ENCODE assay signal across 30 mouse cellular contexts in the genomic region with DNA sequence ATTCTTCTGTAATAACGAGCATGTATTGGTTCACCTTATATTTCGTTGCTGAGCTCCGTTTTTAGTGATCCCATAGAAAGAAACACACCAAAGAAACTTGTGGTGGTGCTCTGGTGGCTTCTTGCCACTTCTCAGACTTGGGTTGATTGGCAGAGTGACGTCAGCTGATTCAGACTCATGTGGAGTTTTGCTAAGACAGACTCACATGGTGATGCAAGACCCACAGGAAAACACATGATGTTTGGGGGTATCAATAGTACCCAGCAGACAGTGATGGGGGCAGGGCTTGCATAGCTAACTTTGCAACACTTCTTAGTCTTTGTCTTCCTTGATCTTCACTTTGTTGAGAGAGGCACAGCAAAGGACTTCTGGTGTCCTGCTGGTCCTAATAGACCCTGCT. TPM values are rescaled to one million over a fixed set of nuclear protein-coding genes. Genes with fewer than 3 reads are reported as not detected.
DNase-seq lines count a peak whose midpoint lies in the region; ATAC-seq and TF ChIP-seq lines count a peak whose summit lies in the region.
"Had no signal": no experiment of that assay in that cellular context is flagged by ENCODE, and none has a peak within 500 bp of the region (broad histone marks: within the 10 kb centered on the region; RNA-seq: fewer than 3 reads in every experiment).

No protein-coding gene starts in this region.

- no peak overlapping the region for H3K9ac ChIP-seq in lung, postnatal 0 days (replicated peaks; ENCODE audit: low read depth)
- no peak overlapping the region for H3K9ac ChIP-seq in midbrain, embryonic 11.5 days (ENCODE audit: low read length)
- no peak overlapping the region for H3K9ac ChIP-seq in stomach, postnatal 0 days (ENCODE audit: low read length)
- no peak overlapping the region for H3K9ac ChIP-seq in hindbrain, embryonic 12.5 days
- H3K9ac ChIP-seq: embryonic facial prominence, embryonic 12.5 days; embryonic facial prominence, embryonic 15.5 days; forebrain, embryonic 12.5 days; forebrain, embryonic 15.5 days; heart, embryonic 13.5 days; hindbrain, embryonic 15.5 days had no signal

- no peak for DNase-seq in lung, postnatal 0 days (ENCODE audit: low spot score)
- DNase-seq in lung, postnatal 4 days = no peak
- peak; percentile 35 for DNase-seq in midbrain, embryonic 11.5 days (ENCODE audit: low spot score, missing footprints)
- DNase-seq in midbrain, embryonic 10.5 days (ENCODE audit: low spot score) = no peak
- peak; percentile 11 for DNase-seq in NIH3T3 (ENCODE audit: low read depth)
- no peak for DNase-seq in stomach, postnatal 0 days (ENCODE audit: low spot score)
- DNase-seq: adrenal gland, adult 8-10 months; adrenal gland, postnatal 25 days; cerebellum, adult 18-20 months; cerebellum, adult 9-11 months; cerebellum, postnatal 25 days; gastrocnemius, postnatal 25 days; heart, adult 2 months; heart, postnatal 14 days; heart, postnatal 4 days had no signal

- TF ChIP-seq CTCF in lung, postnatal 0 days (IDR thresholded peaks at IDR 0.05) = no peak
- TF ChIP-seq CTCF in stomach, postnatal 0 days (IDR thresholded peaks at IDR 0.05; ENCODE audit: low read depth) = no peak

- H3K36me3 ChIP-seq in lung, postnatal 0 days (ENCODE audit: insufficient read depth, low read length) = no peaks in the 10 kb centered on the region
- H3K36me3 ChIP-seq in midbrain, embryonic 11.5 days (ENCODE audit: control insufficient read depth, insufficient read depth, low read length) = no peaks in the 10 kb centered on the region
- no peaks in the 10 kb centered on the region for H3K36me3 ChIP-seq in midbrain, embryonic 10.5 days
- H3K36me3 ChIP-seq in macrophage (ENCODE audit: inconsistent target) = no peaks in the 10 kb centered on the region
- H3K36me3 ChIP-seq in stomach, postnatal 0 days (ENCODE audit: control insufficient read depth, insufficient read depth, low read length) = no peaks in the 10 kb centered on the region
- H3K36me3 ChIP-seq in hindbrain, embryonic 12.5 days = no peaks in the 10 kb centered on the region
- H3K36me3 ChIP-seq: embryonic facial prominence, embryonic 12.5 days; embryonic facial prominence, embryonic 15.5 days; forebrain, embryonic 12.5 days; forebrain, embryonic 15.5 days; heart, embryonic 10.5 days; heart, embryonic 13.5 days; hindbrain, embryonic 15.5 days had no signal

- no peaks in the 10 kb centered on the region for H3K4me1 ChIP-seq in lung, postnatal 0 days (ENCODE audit: insufficient read depth, low read depth, low read length)
- no peaks in the 10 kb centered on the region for H3K4me1 ChIP-seq in midbrain, embryonic 11.5 days (ENCODE audit: control insufficient read depth, insufficient read depth, low read length)
- no peaks in the 10 kb centered on the region for H3K4me1 ChIP-seq in midbrain, embryonic 10.5 days
- H3K4me1 ChIP-seq in stomach, postnatal 0 days (replicated peaks; ENCODE audit: control insufficient read depth, insufficient read depth) = no peaks in the 10 kb centered on the region
- no peaks in the 10 kb centered on the region for H3K4me1 ChIP-seq in hindbrain, embryonic 12.5 days
- H3K4me1 ChIP-seq: embryonic facial prominence, embryonic 12.5 days; embryonic facial prominence, embryonic 15.5 days; forebrain, embryonic 12.5 days; forebrain, embryonic 15.5 days; heart, embryonic 10.5 days; hindbrain, embryonic 15.5 days had no signal

- TF ChIP-seq EP300 in lung, postnatal 0 days (IDR thresholded peaks at IDR 0.05) = no peak
- TF ChIP-seq EP300 in stomach, postnatal 0 days (optimal IDR thresholded peaks at IDR 0.05) = no peak

- H3K27me3 ChIP-seq in lung, postnatal 0 days (replicated peaks; ENCODE audit: insufficient read depth, low read length) = no peaks in the 10 kb centered on the region
- H3K27me3 ChIP-seq in midbrain, embryonic 11.5 days (ENCODE audit: control insufficient read depth, insufficient read depth, low read length) = no peaks in the 10 kb centered on the region
- H3K27me3 ChIP-seq in midbrain, embryonic 10.5 days (ENCODE audit: low read depth, poor library complexity, severe bottlenecking) = no peaks in the 10 kb centered on the region
- H3K27me3 ChIP-seq in stomach, postnatal 0 days (ENCODE audit: control insufficient read depth, insufficient read depth, low read length) = no peaks in the 10 kb centered on the region
- H3K27me3 ChIP-seq in hindbrain, embryonic 12.5 days = no peaks in the 10 kb centered on the region
- H3K27me3 ChIP-seq: embryonic facial prominence, embryonic 12.5 days; embryonic facial prominence, embryonic 15.5 days; forebrain, embryonic 12.5 days; forebrain, embryonic 15.5 days; heart, embryonic 13.5 days; hindbrain, embryonic 15.5 days had no signal

- peak; percentile 26 for ATAC-seq in lung, postnatal 0 days
- no peak for ATAC-seq in midbrain, embryonic 11.5 days (ENCODE audit: low FRiP score)
- no peak for ATAC-seq in stomach, postnatal 0 days (ENCODE audit: low FRiP score, low TSS enrichment)
- ATAC-seq in hindbrain, embryonic 12.5 days (ENCODE audit: low FRiP score) = no peak
- ATAC-seq: activated CD4-positive, CD25-positive, alpha-beta regulatory T cell, adult 4 months; CD4-positive, CD25-positive, alpha-beta regulatory T cell, adult 4 months; forebrain, embryonic 15.5 days had no signal

- no peak overlapping the region for H3K4me2 ChIP-seq in lung, postnatal 0 days (replicated peaks; ENCODE audit: low read depth, low read length)
- no peak overlapping the region for H3K4me2 ChIP-seq in midbrain, embryonic 11.5 days
- H3K4me2 ChIP-seq in stomach, postnatal 0 days (replicated peaks; ENCODE audit: low read depth) = no peak overlapping the region
- H3K4me2 ChIP-seq in hindbrain, embryonic 12.5 days (replicated peaks) = no peak overlapping the region
- H3K4me2 ChIP-seq: embryonic facial prominence, embryonic 12.5 days; embryonic facial prominence, embryonic 15.5 days; forebrain, embryonic 12.5 days; forebrain, embryonic 15.5 days; heart, embryonic 13.5 days; hindbrain, embryonic 15.5 days had no signal

- H3K27ac ChIP-seq in lung, postnatal 0 days (ENCODE audit: low read length) = no peak overlapping the region
- H3K27ac ChIP-seq in midbrain, embryonic 11.5 days (ENCODE audit: low read depth, low read length) = no peak overlapping the region
- no peak overlapping the region for H3K27ac ChIP-seq in midbrain, embryonic 10.5 days (replicated peaks)
- H3K27ac ChIP-seq in macrophage = peak overlapping the region; percentile 55
- H3K27ac ChIP-seq in stomach, postnatal 0 days (replicated peaks) = no peak overlapping the region
- H3K27ac ChIP-seq in hindbrain, embryonic 12.5 days = no peak overlapping the region
- H3K27ac ChIP-seq: embryonic facial prominence, embryonic 12.5 days; embryonic facial prominence, embryonic 15.5 days; forebrain, embryonic 12.5 days; forebrain, embryonic 15.5 days; heart, adult 2 months; heart, embryonic 10.5 days; heart, embryonic 13.5 days; hindbrain, embryonic 15.5 days had no signal

- no peak overlapping the region for H3K4me3 ChIP-seq in lung, postnatal 0 days (ENCODE audit: low read depth, low read length)
- H3K4me3 ChIP-seq in midbrain, embryonic 11.5 days (ENCODE audit: low read depth, low read length) = no peak overlapping the region
- no peak overlapping the region for H3K4me3 ChIP-seq in midbrain, embryonic 10.5 days
- H3K4me3 ChIP-seq in macrophage (ENCODE audit: inconsistent target) = no peak overlapping the region
- no peak overlapping the region for H3K4me3 ChIP-seq in stomach, postnatal 0 days (ENCODE audit: low read depth, low read length)
- H3K4me3 ChIP-seq in hindbrain, embryonic 12.5 days = no peak overlapping the region
- H3K4me3 ChIP-seq: embryonic facial prominence, embryonic 12.5 days; embryonic facial prominence, embryonic 15.5 days; erythroblast, embryonic 14.5 days; forebrain, embryonic 12.5 days; forebrain, embryonic 15.5 days; heart, adult 2 months; heart, embryonic 10.5 days; heart, embryonic 13.5 days; hindbrain, embryonic 15.5 days had no signal

- H3K79me2 ChIP-seq in macrophage (ENCODE audit: inconsistent target) = no peaks in the 10 kb centered on the region

- H3K9me3 ChIP-seq in lung, postnatal 0 days (ENCODE audit: low read length) = no peaks in the 10 kb centered on the region
- no peaks in the 10 kb centered on the region for H3K9me3 ChIP-seq in midbrain, embryonic 11.5 days (ENCODE audit: control insufficient read depth, low read length)
- H3K9me3 ChIP-seq in midbrain, embryonic 10.5 days (replicated peaks) = no peaks in the 10 kb centered on the region
- H3K9me3 ChIP-seq in stomach, postnatal 0 days (ENCODE audit: control insufficient read depth, low read length) = no peaks in the 10 kb centered on the region
- no peaks in the 10 kb centered on the region for H3K9me3 ChIP-seq in hindbrain, embryonic 12.5 days (replicated peaks)
- H3K9me3 ChIP-seq: embryonic facial prominence, embryonic 12.5 days; embryonic facial prominence, embryonic 15.5 days; forebrain, embryonic 12.5 days; forebrain, embryonic 15.5 days; heart, embryonic 10.5 days; heart, embryonic 13.5 days; hindbrain, embryonic 15.5 days had no signal

- 94% methylated on average over 4 of the region's 4 CpGs for WGBS in lung, postnatal 0 days
- 88% methylated on average over 4 of the region's 4 CpGs for WGBS in midbrain, embryonic 11.5 days
- WGBS in midbrain, embryonic 10.5 days = 89% methylated on average over 4 of the region's 4 CpGs
- WGBS in macrophage (ENCODE audit: missing documents) = 83% methylated on average over 4 of the region's 4 CpGs
- WGBS in stomach, postnatal 0 days = 90% methylated on average over 4 of the region's 4 CpGs
- WGBS in hindbrain, embryonic 12.5 days = 92% methylated on average over 4 of the region's 4 CpGs

RNA-seq across cellular contexts. Expression of a gene that starts 20.6 kb away (rescaled TPM):
- polyA plus RNA-seq in lung, postnatal 0 days (2015; fragmentation: Nextera tagmentation; extraction: Ambion mirVana) = 1.8 TPM in 2 replicates
- polyA plus RNA-seq in midbrain, embryonic 11.5 days (2014; fragmentation: Nextera tagmentation; extraction: Ambion mirVana) = 11.3 and 11.8 TPM in 2 replicates
- polyA plus RNA-seq in midbrain, embryonic 10.5 days (2016; fragmentation: Nextera tagmentation; extraction: Ambion mirVana) = 4.8 and 7.0 TPM in 2 replicates
- 10 to 100 TPM; 30.5 to 77.0 (median 60.9) TPM for total RNA-seq in macrophage (2018; cell fraction: chromatin; rRNA removed)
- 10 to 100 TPM; 40.0 to 66.0 (median 47.5) TPM for total RNA-seq in macrophage (2018; cell fraction: cytosol; rRNA removed)
- total RNA-seq in macrophage (2018; cell fraction: nucleus; rRNA removed) = 100 to 1,000 TPM in 2 of 26 experiments, 10 to 100 TPM in 24; 44.0 to 112 (median 68.3) TPM
- 25.9 to 34.3 TPM (median 30.4 TPM) in 3 replicates for polyA plus RNA-seq in macrophage (2018)
- 2.6 and 3.2 TPM in 2 replicates for polyA plus RNA-seq in stomach, postnatal 0 days (2015; fragmentation: Nextera tagmentation; extraction: Ambion mirVana)
- 14.8 and 16.3 TPM in 2 replicates for polyA plus RNA-seq in hindbrain, embryonic 12.5 days (2016; fragmentation: Nextera tagmentation; extraction: Ambion mirVana)
- total RNA-seq: MEL had no signal
- polyA plus RNA-seq: erythroblast, embryonic 14.5 days had no signal

RNA-seq across cellular contexts. Expression of a gene that starts 21.4 kb away (rescaled TPM):
- polyA plus RNA-seq in lung, postnatal 0 days (2015; fragmentation: Nextera tagmentation; extraction: Ambion mirVana) = 1.0 and 1.4 TPM in 2 replicates
- 5.8 and 6.6 TPM in 2 replicates for polyA plus RNA-seq in midbrain, embryonic 11.5 days (2014; fragmentation: Nextera tagmentation; extraction: Ambion mirVana)
- 3.1 and 3.4 TPM in 2 replicates for polyA plus RNA-seq in midbrain, embryonic 10.5 days (2016; fragmentation: Nextera tagmentation; extraction: Ambion mirVana)
- total RNA-seq in macrophage (2018; cell fraction: chromatin; rRNA removed) = 1 to 10 TPM in 20 of 26 experiments, under 1 TPM in 4, not detected in 2; 0.79 to 4.2 (median 1.5) TPM
- 1 to 10 TPM in 13 of 26 experiments, under 1 TPM in 13; 0.51 to 2.0 (median 1.0) TPM for total RNA-seq in macrophage (2018; cell fraction: cytosol; rRNA removed)
- total RNA-seq in macrophage (2018; cell fraction: nucleus; rRNA removed) = 1 to 10 TPM in 23 of 26 experiments, under 1 TPM in 1, not detected in 2; 0.71 to 4.9 (median 2.6) TPM
- polyA plus RNA-seq in macrophage (2018) = 0.42 to 1.4 TPM (median 0.69 TPM) in 3 replicates
- polyA plus RNA-seq in stomach, postnatal 0 days (2015; fragmentation: Nextera tagmentation; extraction: Ambion mirVana) = 3.3 TPM in 2 replicates
- 7.5 and 7.9 TPM in 2 replicates for polyA plus RNA-seq in hindbrain, embryonic 12.5 days (2016; fragmentation: Nextera tagmentation; extraction: Ambion mirVana)
- total RNA-seq: adrenal gland, postnatal 25 days; common myeloid progenitor, adult 5-6 weeks; gastrocnemius, adult 8-10 months; gastrocnemius, postnatal 25 days; heart, postnatal 14 days; MEL had no signal
- polyA plus RNA-seq: activated CD4-positive, CD25-positive, alpha-beta regulatory T cell, adult 4 months; CD4-positive, CD25-positive, alpha-beta regulatory T cell, adult 4 months; erythroblast, embryonic 14.5 days had no signal

Comparison
In these comparisons a context has a peak if more than half of its experiments do, and no peak if none do; other contexts are left out.
1. DNase-seq: peak in midbrain, embryonic 11.5 days (single experiment) and NIH3T3 (single experiment); none in lung, postnatal 0 days (single experiment), lung, postnatal 4 days (0 of 2), midbrain, embryonic 10.5 days (single experiment) and stomach, postnatal 0 days (single experiment).